Mouse (Mus musculus) hindbrain, embryonic 15.5 days (tissue): ENCODE data around the gene Wasf2. TPM values are rescaled to one million over a fixed set of nuclear protein-coding genes. Genes with fewer than 3 reads are reported as not detected.

ENCODE experiments used
- ATAC-seq: fragments of 200-750 bp; cut with Nextera tagmentation; 2 replicates; pipeline ENCODE4 v1.8.0; 2017; ENCODE audit warnings: low read depth, moderate number of reproducible peaks, moderate TSS enrichment; ENCODE audit not compliant: low FRiP score
- H3K27ac ChIP-seq: fragments of 300-500 bp; sonication (generic); replicated peaks from 2 replicates; pipeline ENCODE4 v1.5.1; 2015; ENCODE audit warnings: mild to moderate bottlenecking, inconsistent platforms
- H3K27me3 ChIP-seq: fragments of 300-500 bp; sonication (generic); 2 replicates; pipeline ENCODE4 v1.6.1; 2015; ENCODE audit warnings: control low read depth, inconsistent platforms
- H3K36me3 ChIP-seq: fragments of 300-500 bp; sonication (generic); 2 replicates; pipeline ENCODE4 v1.6.1; 2015; ENCODE audit warnings: control low read depth, inconsistent platforms
- H3K4me1 ChIP-seq: fragments of 300-500 bp; sonication (generic); replicated peaks from 2 replicates; pipeline ENCODE4 v1.6.1; 2015; ENCODE audit warnings: control low read depth, inconsistent platforms
- H3K4me2 ChIP-seq: fragments of 300-500 bp; sonication (generic); 2 replicates; pipeline ENCODE4 v1.6.1; 2015; ENCODE audit warnings: moderate library complexity, mild to moderate bottlenecking, inconsistent platforms
- H3K4me3 ChIP-seq: fragments of 300-500 bp; sonication (generic); 2 replicates; pipeline ENCODE4 v1.5.1; 2015; ENCODE audit warnings: mild to moderate bottlenecking, inconsistent platforms
- H3K9ac ChIP-seq: fragments of 300-500 bp; sonication (generic); 2 replicates; pipeline ENCODE4 v1.6.1; 2015; ENCODE audit warnings: inconsistent platforms
- H3K9me3 ChIP-seq: fragments of 300-500 bp; sonication (generic); 2 replicates; pipeline ENCODE4 v1.6.1; 2016; ENCODE audit warnings: control low read depth, inconsistent platforms
- WGBS: fragments of 180-500 bp; shearing (Covaris S2); methylation state at CpG from one replicate; pipeline ENCODE4 v1.1.7; 2015; 5-methylcytosine and 5-hydroxymethylcytosine counted together
- polyA plus RNA-seq: library from polyadenylated mRNA; unstranded; fragments of >200 nt; fragmentation: Nextera tagmentation; extraction: Ambion mirVana; gene quantifications from 2 replicates; pipeline ENCODE4 v1.2.1, GENCODE M21; 2015

Wasf2 gene
- polyA plus RNA-seq, 1 experiment from 2014 or later: 31.1 TPM

DNA sequence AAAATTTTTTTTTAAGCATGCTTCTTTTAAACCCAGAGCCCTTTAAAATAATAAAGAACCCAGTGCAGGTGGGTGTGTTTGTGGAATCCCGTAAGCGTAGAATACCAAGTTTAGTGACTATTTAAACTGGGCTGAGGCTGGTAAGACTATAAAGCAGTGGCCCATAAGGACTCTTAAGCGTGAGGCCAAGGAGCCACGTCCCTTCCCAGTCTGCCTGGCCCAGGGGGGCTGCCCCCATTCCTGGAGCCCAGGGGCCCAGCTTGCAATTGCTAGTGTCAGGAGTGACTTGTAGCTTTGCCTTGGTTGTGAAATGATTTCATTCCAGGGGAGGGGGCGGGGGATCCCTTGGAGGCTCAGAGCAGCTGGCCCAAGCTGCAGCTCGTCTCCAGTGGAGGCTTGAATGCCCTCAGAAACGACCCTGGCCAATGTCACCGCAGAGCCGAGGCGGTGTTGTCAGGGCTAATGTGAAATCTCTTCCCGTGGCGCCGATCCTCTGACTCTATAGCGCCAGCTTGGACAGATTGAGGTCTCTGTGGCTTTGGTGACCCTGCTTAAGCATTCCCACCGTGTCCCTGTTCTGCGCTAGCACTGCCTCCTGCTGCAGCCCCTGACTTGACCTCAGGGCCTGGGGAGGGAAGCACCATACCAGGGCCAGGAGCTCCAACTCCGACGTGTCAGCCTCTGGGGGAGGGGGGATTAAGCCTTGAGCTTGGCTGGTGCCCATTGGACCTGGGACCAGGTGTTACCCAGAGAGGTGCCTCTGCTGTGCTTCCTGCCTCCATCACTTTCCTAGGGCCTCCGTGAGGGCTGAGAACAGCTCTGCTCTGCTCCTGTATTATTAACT lies 68.3 kb downstream of the Wasf2 start:
- H3K9me3 ChIP-seq: no peaks in the 10 kb centered on the region
- WGBS: 14% methylated on average over 19 of the region's 19 CpGs
- ATAC-seq: peak; percentile 12; the same call in 1 of the 2 replicates

DNA sequence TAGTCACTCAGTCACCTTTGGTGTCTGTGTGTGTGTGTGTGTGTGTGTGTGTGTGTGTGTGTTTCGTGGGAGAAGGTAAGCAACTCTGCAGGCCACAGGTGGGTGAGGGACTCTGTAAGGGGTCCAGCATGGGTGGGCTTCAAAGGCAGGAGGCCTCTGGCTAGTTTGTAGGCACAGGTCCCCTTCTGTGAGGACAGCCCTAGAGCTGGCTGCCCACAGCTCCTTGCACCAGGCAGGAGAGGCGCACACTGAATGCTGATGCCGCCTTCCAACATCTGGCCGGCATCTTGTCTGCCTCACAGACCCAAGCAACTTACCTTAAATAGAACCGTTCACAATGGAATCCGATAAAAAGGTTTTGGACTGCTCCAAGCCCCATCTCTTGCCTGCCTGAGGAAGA lies 69.4 kb downstream of the Wasf2 start:
- no peak overlapping the region for H3K4me3 ChIP-seq
- H3K9me3 ChIP-seq: no peaks in the 10 kb centered on the region
- H3K4me1 ChIP-seq: peaks cover 70% of the 10 kb centered on the region
- no peak overlapping the region for H3K4me2 ChIP-seq
- H3K36me3 ChIP-seq: no peaks in the 10 kb centered on the region
- H3K27ac ChIP-seq: no peak overlapping the region
- H3K27me3 ChIP-seq: no peaks in the 10 kb centered on the region
- 66% methylated on average over 6 of the region's 6 CpGs for WGBS
- no peak for ATAC-seq
- no peak overlapping the region for H3K9ac ChIP-seq

More for the DNA sequence above, 68.3 kb downstream of the Wasf2 start:
- H3K27ac ChIP-seq: peak overlapping the region; percentile 86
- no peak overlapping the region for H3K4me2 ChIP-seq
- H3K4me1 ChIP-seq: peaks cover 61% of the 10 kb centered on the region
- no peaks in the 10 kb centered on the region for H3K27me3 ChIP-seq
- peak overlapping the region; percentile 11; the same call in 1 of the 2 replicates for H3K9ac ChIP-seq
- no peak overlapping the region for H3K4me3 ChIP-seq
- H3K36me3 ChIP-seq: peaks cover 2% of the 10 kb centered on the region; the same call in 1 of the 2 replicates

DNA sequence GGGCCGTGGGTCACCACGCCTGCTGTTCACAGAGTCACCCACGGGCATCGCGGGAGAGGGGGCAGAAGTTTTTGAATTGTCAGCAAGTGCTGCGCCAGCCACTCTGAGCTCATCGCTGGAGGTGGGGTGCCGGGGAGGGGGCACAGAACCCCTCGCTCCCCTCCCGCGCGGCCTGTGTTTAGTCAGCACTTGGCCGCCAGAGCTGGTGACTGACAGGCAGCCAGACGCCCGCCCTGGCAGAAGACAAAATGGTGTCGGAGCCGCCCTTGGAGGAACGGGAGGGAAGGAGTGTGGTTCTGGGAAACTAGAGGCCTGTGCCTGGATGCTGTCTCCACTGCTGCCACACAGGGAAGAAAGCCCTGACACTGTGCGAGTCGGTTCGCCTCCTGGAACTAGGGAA lies 70.0 kb downstream of the Wasf2 start:
- no peaks in the 10 kb centered on the region for H3K27me3 ChIP-seq
- H3K9me3 ChIP-seq: no peaks in the 10 kb centered on the region
- H3K9ac ChIP-seq: no peak overlapping the region
- H3K4me3 ChIP-seq: no peak overlapping the region
- H3K4me1 ChIP-seq: peaks cover 71% of the 10 kb centered on the region
- H3K36me3 ChIP-seq: no peaks in the 10 kb centered on the region
- 34% methylated on average over 21 of the region's 21 CpGs for WGBS
- H3K27ac ChIP-seq: peak overlapping the region; percentile 71
- no peak for ATAC-seq
- 0 out of 2 replicates have a peak overlapping the region, but pooled peaks have one; percentile 1 for H3K4me2 ChIP-seq

DNA sequence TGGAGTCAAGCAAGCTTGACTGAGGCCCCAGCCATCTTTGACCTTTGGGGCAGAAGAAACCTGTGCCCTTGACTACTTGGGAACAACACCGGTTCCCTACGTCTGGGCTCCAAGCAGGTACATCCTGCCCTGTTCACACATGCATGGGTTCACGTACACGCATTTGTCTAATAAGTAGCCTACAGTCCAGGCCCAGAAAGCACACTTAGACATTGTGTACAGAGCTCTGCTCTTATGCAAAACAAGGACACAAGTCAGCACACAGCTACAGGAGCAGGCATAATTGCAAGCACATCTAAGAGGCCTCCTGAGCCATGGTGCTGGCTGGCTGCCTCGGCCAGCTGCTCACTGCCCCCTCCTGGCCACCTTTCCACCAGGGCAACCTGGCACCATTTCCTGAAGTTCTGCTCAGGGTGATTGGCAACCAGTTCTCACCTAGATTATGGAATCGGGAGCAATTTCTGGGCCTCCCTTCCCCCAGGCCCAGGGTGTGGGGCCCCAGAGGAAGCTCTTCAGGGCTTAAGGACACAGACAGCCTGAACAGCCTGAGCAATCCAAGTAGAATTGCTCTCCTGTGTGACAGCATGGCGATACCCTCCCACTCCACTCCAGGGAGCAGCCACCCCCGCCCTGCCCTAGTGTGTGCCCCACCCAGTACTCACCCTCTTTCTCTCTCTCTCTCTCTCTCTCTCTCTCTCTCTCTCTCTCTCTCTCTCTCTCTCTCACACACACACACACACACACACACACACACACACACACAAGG lies 70.9 kb downstream of the Wasf2 start:
- 0 out of 2 replicates have a peak, but pooled peaks have one; percentile 24 for ATAC-seq

DNA sequence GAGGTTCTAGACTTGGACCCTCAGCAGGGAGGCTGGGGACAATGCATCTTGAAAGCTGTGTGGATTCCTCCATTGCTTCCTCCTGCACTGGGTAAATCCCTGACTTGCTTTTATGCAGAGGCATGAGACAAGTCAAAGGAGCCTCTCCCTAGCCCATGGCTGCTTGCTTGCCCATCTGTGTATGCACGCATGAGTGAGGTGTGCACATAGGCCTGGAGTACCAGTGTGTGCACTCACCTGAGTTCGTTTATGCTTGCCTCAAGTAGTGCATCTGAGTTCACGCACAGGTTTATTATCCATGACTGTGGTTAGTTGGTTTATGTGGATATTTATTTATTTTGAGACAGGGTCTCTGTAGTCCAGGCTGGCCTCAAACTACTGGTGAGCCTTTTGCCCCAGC lies 71.9 kb downstream of the Wasf2 start:
- no peak overlapping the region for H3K27ac ChIP-seq
- peaks cover 58% of the 10 kb centered on the region for H3K4me1 ChIP-seq
- no peak overlapping the region for H3K4me3 ChIP-seq
- ATAC-seq: no peak
- 93% methylated on average over 3 of the region's 3 CpGs for WGBS
- no peak overlapping the region for H3K4me2 ChIP-seq
- no peaks in the 10 kb centered on the region for H3K36me3 ChIP-seq
- no peaks in the 10 kb centered on the region for H3K27me3 ChIP-seq
- H3K9ac ChIP-seq: no peak overlapping the region
- no peaks in the 10 kb centered on the region for H3K9me3 ChIP-seq

More for the DNA sequence above, 70.9 kb downstream of the Wasf2 start:
- Histone ChIP-seq H3K4me2 (no peak overlapping the region), H3K36me3 (no peaks in the 10 kb centered on the region), H3K27me3 (no peaks in the 10 kb centered on the region), H3K4me3 (no peak overlapping the region), H3K9me3 (no peaks in the 10 kb centered on the region), H3K4me1 (peaks cover 69% of the 10 kb centered on the region), H3K27ac (peak overlapping the region; percentile 71), H3K9ac (no peak overlapping the region)
- 62% methylated on average over 8 of the region's 8 CpGs for WGBS

DNA sequence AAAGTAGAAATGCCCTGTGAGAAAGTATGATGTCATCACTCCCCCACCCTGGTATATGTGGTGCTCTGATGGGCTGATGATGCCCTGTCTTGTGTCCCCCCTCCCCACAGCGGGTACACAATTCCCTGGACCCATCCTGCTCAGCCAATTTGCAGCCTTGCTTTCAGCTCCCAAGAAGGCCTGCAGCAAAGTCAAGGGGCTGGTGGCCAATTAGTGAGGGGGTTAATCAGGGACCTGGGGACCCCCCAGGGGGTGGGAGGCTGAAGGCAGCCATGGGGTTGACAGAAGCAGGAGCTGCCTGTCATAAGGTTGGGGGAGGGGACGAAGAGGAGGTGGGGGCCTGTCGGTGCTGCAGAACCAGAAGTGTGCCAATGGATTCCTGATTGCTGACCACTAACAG lies 73.3 kb downstream of the Wasf2 start:
- Histone ChIP-seq H3K9ac (no peak overlapping the region), H3K27ac (0 out of 2 replicates have a peak overlapping the region, but pooled peaks have one; percentile 3)

DNA sequence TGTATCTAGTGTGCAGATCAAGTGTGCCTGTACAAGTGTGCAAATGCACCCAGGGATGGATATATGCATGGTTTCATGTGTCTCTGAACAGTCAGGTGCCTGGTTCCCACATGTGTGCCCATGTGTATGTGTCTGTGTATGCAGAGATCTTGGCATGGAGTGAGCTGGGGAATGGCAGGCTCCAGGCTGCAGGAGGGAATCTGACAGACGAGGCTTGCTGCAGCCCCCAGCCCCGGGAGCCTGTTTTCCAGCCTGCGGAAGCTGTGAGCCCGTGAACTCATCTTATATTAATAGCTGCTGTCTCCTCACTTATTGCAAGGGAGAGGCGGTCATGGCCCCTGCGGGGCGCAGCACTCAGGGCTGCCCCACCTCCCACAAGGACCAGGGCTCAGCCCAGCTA lies 74.1 kb downstream of the Wasf2 start:
- Histone ChIP-seq H3K9me3 (no peaks in the 10 kb centered on the region), H3K36me3 (no peaks in the 10 kb centered on the region), H3K4me2 (no peak overlapping the region), H3K4me1 (peaks cover 38% of the 10 kb centered on the region), H3K9ac (no peak overlapping the region), H3K4me3 (no peak overlapping the region), H3K27ac (peak overlapping the region; percentile 16; the same call in 1 of the 2 replicates), H3K27me3 (no peaks in the 10 kb centered on the region)
- WGBS: 23% methylated on average over 7 of the region's 7 CpGs
- no peak for ATAC-seq

More for the DNA sequence above, 73.3 kb downstream of the Wasf2 start:
- Histone ChIP-seq H3K4me1 (peaks cover 45% of the 10 kb centered on the region), H3K9me3 (no peaks in the 10 kb centered on the region), H3K4me2 (no peak overlapping the region), H3K27me3 (no peaks in the 10 kb centered on the region), H3K4me3 (no peak overlapping the region), H3K36me3 (no peaks in the 10 kb centered on the region)
- no peak for ATAC-seq
- 67% methylated on average over 3 of the region's 3 CpGs for WGBS

DNA sequence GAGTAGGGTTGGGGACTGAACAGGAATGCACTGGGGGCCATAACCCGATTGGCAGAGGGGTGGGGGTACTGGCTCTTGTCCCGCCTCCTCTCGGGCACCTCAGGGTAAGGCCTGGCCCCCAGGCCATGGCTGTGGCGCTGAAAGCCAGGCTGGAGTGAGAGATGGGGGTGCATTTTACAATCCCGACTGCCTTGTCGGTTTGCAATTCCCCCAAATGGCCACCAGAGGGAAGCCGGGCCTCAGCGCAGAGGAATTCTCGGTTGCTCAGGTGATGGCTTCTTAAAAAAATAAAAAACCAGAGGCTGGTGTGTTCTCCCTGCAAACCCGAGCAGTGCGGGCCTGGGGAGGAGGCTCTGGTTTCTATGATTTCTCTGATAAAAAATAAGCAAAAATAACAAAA lies 79.1 kb downstream of the Wasf2 start:
- Histone ChIP-seq H3K4me2 (no peak overlapping the region), H3K27ac (no peak overlapping the region), H3K4me1 (peaks cover 31% of the 10 kb centered on the region), H3K9ac (no peak overlapping the region), H3K27me3 (peaks cover 10% of the 10 kb centered on the region), H3K4me3 (no peak overlapping the region), H3K36me3 (no peaks in the 10 kb centered on the region), H3K9me3 (no peaks in the 10 kb centered on the region)
- 4% methylated on average over 11 of the region's 11 CpGs for WGBS
- no peak for ATAC-seq

DNA sequence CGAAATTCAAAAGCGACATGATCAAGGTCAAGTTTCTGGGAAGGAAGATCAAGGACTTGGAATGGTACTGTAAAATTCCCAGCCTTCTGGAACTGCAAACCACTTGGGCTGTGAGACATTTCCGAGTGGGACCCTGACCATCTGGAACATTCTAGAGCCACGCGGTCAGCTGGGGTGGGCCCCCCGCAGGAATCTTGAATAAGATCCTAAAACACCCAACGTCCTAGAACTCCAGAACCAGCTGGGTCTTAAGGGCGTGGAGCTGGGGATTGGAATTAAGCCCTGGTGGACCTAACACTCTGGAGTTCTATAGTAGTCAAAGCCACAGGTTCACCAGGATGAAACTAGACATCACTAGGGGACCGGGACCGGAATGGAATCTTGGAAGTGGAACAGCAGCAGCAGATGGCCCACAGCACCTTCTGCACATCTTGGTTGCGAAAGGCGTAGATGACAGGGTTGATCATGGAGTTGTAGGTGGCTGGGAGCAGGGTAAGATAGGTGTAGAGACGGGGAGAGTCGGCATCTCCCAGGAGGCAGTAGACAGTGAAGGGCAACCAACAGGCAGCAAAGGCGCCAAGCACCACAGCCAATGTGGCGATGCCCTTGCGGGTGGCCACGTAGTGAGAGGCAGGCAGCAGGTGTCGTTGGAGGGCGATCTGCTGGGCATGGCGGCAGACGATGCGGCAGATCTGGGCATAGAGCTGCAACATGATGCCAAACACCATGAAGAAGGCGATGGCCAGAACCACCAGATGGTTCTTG lies 79.9 kb downstream of the Wasf2 start:
- Histone ChIP-seq H3K9me3 (no peaks in the 10 kb centered on the region), H3K27me3 (peaks cover 12% of the 10 kb centered on the region), H3K9ac (no peak overlapping the region), H3K27ac (no peak overlapping the region), H3K36me3 (no peaks in the 10 kb centered on the region), H3K4me3 (no peak overlapping the region), H3K4me1 (peaks cover 26% of the 10 kb centered on the region), H3K4me2 (no peak overlapping the region)
- WGBS: 91% methylated on average over 24 of the region's 24 CpGs
- ATAC-seq: no peak

DNA sequence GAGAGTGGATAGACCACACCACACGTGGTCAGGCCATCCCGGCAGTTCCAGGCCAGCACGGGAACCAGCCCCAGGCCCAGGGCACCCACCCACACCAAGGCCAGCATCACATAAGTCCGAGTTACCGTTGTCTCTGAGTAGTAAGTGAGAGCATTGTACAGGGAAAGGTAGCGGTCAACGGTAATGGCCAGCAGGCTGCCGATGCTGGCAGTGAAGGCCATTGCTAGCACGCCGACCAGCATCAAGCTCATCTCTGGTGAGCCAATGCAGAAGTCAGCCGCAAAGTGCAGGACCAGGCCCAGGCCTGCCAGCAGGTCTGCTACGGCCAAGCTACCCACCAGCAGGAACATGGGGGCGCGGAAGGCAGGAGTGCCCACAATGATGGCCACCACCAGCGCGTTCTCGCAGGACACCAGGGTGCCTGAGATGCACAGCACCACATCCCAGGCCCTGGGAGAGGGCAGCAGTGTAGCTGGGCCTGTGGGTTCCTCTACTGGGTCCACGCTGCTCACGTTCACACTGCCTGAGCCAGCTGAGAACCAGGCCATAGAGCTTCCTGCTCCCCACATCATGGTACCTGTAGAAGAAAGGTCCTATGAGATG lies 80.6 kb downstream of the Wasf2 start:
- Histone ChIP-seq H3K27me3 (peaks cover 15% of the 10 kb centered on the region), H3K9ac (no peak overlapping the region), H3K9me3 (no peaks in the 10 kb centered on the region), H3K4me3 (no peak overlapping the region), H3K27ac (no peak overlapping the region), H3K36me3 (no peaks in the 10 kb centered on the region), H3K4me2 (peak overlapping the region; percentile 88), H3K4me1 (peaks cover 26% of the 10 kb centered on the region)
- no peak for ATAC-seq
- WGBS: 92% methylated on average over 19 of the region's 19 CpGs

DNA sequence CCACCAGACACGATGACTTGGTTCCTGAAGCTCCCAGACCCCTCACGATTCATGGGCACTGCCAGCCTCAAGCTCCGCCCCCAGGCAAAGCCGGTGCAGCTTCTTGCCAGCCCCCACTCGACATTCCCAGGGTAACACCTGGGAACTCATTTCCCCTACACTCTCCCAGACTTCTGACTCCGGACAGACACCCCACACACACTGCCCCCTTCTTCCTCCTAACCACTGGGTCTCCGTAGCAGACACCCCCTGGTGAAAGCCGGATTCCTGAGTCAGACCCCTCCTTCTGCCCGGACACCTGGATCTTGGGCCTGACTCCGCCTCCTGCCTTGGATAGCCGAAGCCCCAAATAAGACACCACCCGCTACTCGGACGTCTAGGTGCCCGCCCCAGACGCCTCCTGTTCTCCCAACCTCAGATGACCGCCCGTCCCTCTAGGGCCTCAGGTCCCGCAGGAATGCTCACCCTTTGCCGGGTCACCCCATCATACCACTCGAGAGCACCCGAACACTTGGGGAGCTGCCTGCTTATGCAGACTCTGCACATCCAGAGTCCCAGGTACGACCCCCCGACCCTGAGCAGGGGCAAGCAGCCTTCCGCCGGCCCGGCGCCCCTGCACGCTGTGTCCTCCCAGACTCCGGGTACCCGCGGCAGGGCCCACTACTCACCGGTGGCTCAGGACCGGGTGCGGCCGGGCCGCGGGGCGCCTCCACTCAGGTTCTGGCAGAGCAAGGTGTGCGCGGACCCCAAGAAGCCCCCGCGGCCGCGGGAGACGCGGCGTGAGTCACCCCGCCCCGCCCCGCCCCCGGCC lies 81.7 kb downstream of the Wasf2 start, which contains the start of the genes Cd164l2 and Gpr3:
Cd164l2 (plus strand) TSS at position 381 of the 811 bp plus-strand sequence.
Gpr3 (minus strand) TSS at position 786 of the 811 bp plus-strand sequence.
- Histone ChIP-seq H3K9ac (peak within 1 kb of the TSS; percentile 63), H3K27ac (no peak within 1 kb of the TSS), H3K4me3 (peak within 1 kb of the TSS; percentile 67), H3K4me1 (peaks cover 26% of the 10 kb centered on the region), H3K36me3 (no peaks in the 10 kb centered on the region), H3K9me3 (no peaks in the 10 kb centered on the region), H3K4me2 (peak within 1 kb of the TSS; percentile 88), H3K27me3 (peaks cover 15% of the 10 kb centered on the region)
- WGBS: 1% methylated on average over 51 of the region's 52 CpGs
- ATAC-seq: peak; percentile 74
